Mouse (Mus musculus): Measurements from ENCODE around the gene Nkx1-2.

GRCm38 (mm10) chr7:132638446-132639087 lies 39.1 kb upstream of the Nkx1-2 start:
- TF ChIP-seq POLR2A (IDR thresholded peaks at IDR 0.05; ENCODE audit: low read depth, low read length) (no peak), CTCF (IDR thresholded peaks at IDR 0.05; ENCODE audit: borderline replicate concordance, insufficient read depth, low read length) (peak; percentile 73)
